Mouse (Mus musculus): ENCODE data around the gene Tsnaxip1. TPM values are rescaled to one million over a fixed set of nuclear protein-coding genes. Genes with fewer than 3 reads are reported as not detected.
"Not testable (repeated sequence)": the region's sequence is repeated elsewhere in the genome, so short reads cannot be mapped to it uniquely, and the experiment has no call there.

The Tsnaxip1 gene
- polyA plus RNA-seq, 1 experiment from 2014 or later = 0.23 TPM

DNA sequence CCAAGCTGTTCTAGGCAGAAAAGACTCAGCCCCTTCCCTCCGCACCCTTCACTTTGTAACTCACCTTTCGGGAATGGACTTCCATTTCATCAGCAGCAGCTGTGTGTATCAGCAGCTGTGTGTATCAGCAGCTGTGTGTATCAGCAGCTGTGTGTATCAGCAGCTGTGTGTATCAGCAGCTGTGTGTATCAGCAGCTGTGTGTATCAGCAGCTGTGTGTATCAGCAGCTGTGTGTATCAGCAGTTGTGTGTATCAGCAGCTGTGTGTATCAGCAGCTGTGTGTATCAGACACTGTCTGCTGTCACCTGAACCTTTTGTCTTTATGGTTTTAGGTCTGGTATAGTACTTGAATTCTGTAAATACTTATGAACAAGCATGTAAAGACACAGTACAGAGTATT lies 6.2 kb downstream of the Tsnaxip1 start:
- H3K9ac ChIP-seq (ENCODE audit: low read length); H3K36me3 ChIP-seq (ENCODE audit: control insufficient read depth, insufficient read depth, low read length); H3K9me3 ChIP-seq (ENCODE audit: control insufficient read depth, low read length); H3K27ac ChIP-seq (ENCODE audit: low read depth, low read length); H3K27me3 ChIP-seq (ENCODE audit: control insufficient read depth, insufficient read depth, low read length); H3K4me2 ChIP-seq (ENCODE audit: low read depth, low read length, severe bottlenecking); H3K4me1 ChIP-seq (replicated peaks; ENCODE audit: control insufficient read depth, insufficient read depth, low read length); ATAC-seq (replicated peaks; ENCODE audit: low FRiP score); DNase-seq (ENCODE audit: low spot score); H3K4me3 ChIP-seq (ENCODE audit: low read depth, low read length): not testable (repeated sequence)
- WGBS = 88% methylated on average over 2 of the region's 2 CpGs

DNA sequence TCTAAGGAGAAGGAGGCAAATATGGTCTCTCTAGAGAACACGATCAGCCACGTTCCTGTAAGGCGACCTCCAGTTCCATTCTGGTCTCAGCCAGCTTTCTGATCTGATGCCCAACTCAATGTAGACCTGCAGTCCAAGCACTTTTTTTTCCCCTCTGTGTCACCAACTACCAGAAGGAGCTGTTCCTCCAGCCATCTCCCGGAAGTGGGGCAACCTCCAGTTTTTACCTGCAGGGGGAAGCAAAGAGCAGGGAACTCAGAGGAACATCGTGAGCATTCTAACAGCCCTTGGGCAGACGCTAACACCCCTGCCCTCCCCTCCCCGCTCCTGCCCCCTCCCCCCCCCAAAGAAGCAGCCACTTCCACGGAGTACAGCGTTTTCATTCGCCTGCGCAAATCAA lies 7.8 kb downstream of the Tsnaxip1 start:
- WGBS = 33% methylated on average over 11 of the region's 11 CpGs
- no peaks in the 10 kb centered on the region for H3K27me3 ChIP-seq (ENCODE audit: control insufficient read depth, insufficient read depth, low read length)
- no peaks in the 10 kb centered on the region for H3K4me1 ChIP-seq (replicated peaks; ENCODE audit: control insufficient read depth, insufficient read depth, low read length)
- no peak overlapping the region for H3K27ac ChIP-seq (ENCODE audit: low read depth, low read length)
- no peaks in the 10 kb centered on the region for H3K36me3 ChIP-seq (ENCODE audit: control insufficient read depth, insufficient read depth, low read length)
- H3K9ac ChIP-seq (ENCODE audit: low read length) = no peak overlapping the region
- 0 out of 2 replicates have a peak, but pooled peaks have one; percentile 24 for ATAC-seq (replicated peaks; ENCODE audit: low FRiP score)
- peak; percentile 68 for DNase-seq (ENCODE audit: low spot score)
- H3K4me3 ChIP-seq (ENCODE audit: low read depth, low read length) = no peak overlapping the region
- H3K4me2 ChIP-seq (ENCODE audit: low read depth, low read length, severe bottlenecking) = no peak overlapping the region
- no peaks in the 10 kb centered on the region for H3K9me3 ChIP-seq (ENCODE audit: control insufficient read depth, low read length)

DNA sequence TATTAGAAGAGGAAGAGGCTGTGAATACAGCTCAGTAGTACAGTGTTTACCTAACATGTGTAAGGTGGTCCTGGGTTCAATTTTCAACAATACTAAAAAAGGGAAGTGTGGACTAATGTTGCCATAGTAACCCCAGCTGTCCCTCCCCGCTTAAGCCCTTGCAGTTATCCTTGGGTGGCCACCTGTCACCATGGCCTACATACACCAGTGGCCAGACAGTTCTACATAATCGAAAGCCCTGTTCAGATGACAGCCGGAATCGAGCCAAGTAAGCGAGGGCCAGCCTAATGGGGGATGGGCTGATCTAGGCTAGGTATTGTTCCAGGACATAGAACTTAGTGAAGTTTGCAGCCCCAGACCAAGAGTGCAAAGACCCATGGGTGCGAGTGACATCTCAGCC lies 9.5 kb downstream of the Tsnaxip1 start:
- Histone ChIP-seq H3K4me3 (ENCODE audit: low read depth, low read length) (no peak overlapping the region), H3K27ac (ENCODE audit: low read depth, low read length) (no peak overlapping the region), H3K4me2 (ENCODE audit: low read depth, low read length, severe bottlenecking) (no peak overlapping the region), H3K27me3 (ENCODE audit: control insufficient read depth, insufficient read depth, low read length) (no peaks in the 10 kb centered on the region), H3K9ac (ENCODE audit: low read length) (no peak overlapping the region), H3K36me3 (ENCODE audit: control insufficient read depth, insufficient read depth, low read length) (no peaks in the 10 kb centered on the region), H3K4me1 (replicated peaks; ENCODE audit: control insufficient read depth, insufficient read depth, low read length) (no peaks in the 10 kb centered on the region), H3K9me3 (ENCODE audit: control insufficient read depth, low read length) (no peaks in the 10 kb centered on the region)
- DNase-seq (ENCODE audit: low spot score) (no peak), ATAC-seq (replicated peaks; ENCODE audit: low FRiP score) (no peak)
- WGBS = 90% methylated on average over 6 of the region's 6 CpGs

DNA sequence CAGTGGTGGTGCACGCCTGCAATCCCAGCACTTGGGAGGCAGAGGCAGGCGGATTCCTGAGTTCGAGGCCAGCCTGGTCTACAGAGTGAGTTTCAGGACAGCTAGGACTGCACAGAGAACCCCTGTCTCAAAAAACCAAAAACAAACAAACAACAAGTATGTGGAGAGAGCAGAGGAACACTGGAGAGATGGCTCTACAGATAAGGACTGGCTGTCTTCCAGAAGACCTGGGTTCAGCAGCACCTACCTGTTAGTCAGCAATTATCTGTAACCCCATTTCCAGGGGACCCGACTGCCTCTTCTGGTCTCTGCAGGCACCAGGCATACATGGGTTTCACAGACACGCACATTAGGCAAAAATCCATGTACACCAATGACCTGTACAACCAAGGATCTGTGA lies 11.7 kb downstream of the Tsnaxip1 start:
- Histone ChIP-seq H3K9me3 (ENCODE audit: control insufficient read depth, low read length) (no peaks in the 10 kb centered on the region), H3K27ac (ENCODE audit: low read depth, low read length) (no peak overlapping the region), H3K9ac (ENCODE audit: low read length) (no peak overlapping the region), H3K4me2 (ENCODE audit: low read depth, low read length, severe bottlenecking) (no peak overlapping the region), H3K27me3 (ENCODE audit: control insufficient read depth, insufficient read depth, low read length) (no peaks in the 10 kb centered on the region), H3K36me3 (ENCODE audit: control insufficient read depth, insufficient read depth, low read length) (peaks cover 4% of the 10 kb centered on the region), H3K4me1 (replicated peaks; ENCODE audit: control insufficient read depth, insufficient read depth, low read length) (no peaks in the 10 kb centered on the region), H3K4me3 (ENCODE audit: low read depth, low read length) (no peak overlapping the region)
- 93% methylated on average over 5 of the region's 5 CpGs for WGBS
- DNase-seq (ENCODE audit: low spot score) (no peak), ATAC-seq (replicated peaks; ENCODE audit: low FRiP score) (no peak)

DNA sequence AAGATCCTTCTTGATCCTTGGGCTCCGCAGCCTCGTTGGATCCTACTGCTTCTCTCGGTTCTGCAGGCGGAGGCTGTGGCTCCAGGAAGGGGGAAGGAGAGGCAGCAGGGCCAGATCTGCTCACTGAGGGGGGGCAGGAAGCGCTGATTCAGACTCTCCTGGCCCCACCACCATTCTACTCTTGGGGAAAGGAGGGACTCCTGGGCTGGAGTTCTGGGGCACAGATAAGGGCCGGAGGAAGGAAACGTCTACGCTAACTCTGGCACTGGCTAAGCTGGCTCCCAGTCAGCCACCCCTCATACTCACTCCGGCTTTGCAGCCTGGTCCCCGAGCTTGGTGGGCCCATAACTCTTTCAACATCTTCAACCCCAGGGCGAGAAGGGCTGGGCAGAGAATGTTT lies 19.1 kb downstream of the Tsnaxip1 start:
- H3K4me3 ChIP-seq (ENCODE audit: low read depth, low read length) = no peak overlapping the region
- H3K4me1 ChIP-seq (replicated peaks; ENCODE audit: control insufficient read depth, insufficient read depth, low read length) = no peaks in the 10 kb centered on the region
- H3K36me3 ChIP-seq (ENCODE audit: control insufficient read depth, insufficient read depth, low read length) = peaks cover 18% of the 10 kb centered on the region
- WGBS = 94% methylated on average over 11 of the region's 11 CpGs
- no peak for ATAC-seq (replicated peaks; ENCODE audit: low FRiP score)
- H3K9ac ChIP-seq (ENCODE audit: low read length) = no peak overlapping the region
- H3K27ac ChIP-seq (ENCODE audit: low read depth, low read length) = no peak overlapping the region
- H3K4me2 ChIP-seq (ENCODE audit: low read depth, low read length, severe bottlenecking) = no peak overlapping the region
- no peak for DNase-seq (ENCODE audit: low spot score)
- no peaks in the 10 kb centered on the region for H3K27me3 ChIP-seq (ENCODE audit: control insufficient read depth, insufficient read depth, low read length)
- H3K9me3 ChIP-seq (ENCODE audit: control insufficient read depth, low read length) = no peaks in the 10 kb centered on the region

DNA sequence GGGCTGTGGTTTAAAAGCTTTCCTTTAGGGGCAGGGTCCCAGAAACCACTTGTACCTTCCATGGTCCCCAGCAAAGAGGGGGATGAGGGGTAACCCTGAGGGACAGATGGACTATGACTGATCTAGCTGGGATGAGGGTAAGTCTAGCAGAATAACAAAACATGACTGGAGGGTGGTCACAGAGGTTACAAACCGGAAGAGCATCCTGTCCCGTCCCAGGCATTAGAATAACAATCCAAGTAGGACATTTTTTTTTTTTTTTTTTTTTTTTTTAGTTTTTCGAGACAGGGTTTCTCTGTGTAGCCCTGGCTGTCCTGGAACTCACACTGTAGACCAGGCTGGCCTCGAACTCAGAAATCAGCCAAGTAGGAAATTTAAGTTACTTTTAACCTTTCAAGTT lies 22.5 kb downstream of the Tsnaxip1 start:
- Histone ChIP-seq H3K4me1 (replicated peaks; ENCODE audit: control insufficient read depth, insufficient read depth, low read length) (no peaks in the 10 kb centered on the region), H3K9ac (ENCODE audit: low read length) (no peak overlapping the region), H3K27me3 (ENCODE audit: control insufficient read depth, insufficient read depth, low read length) (no peaks in the 10 kb centered on the region), H3K9me3 (ENCODE audit: control insufficient read depth, low read length) (no peaks in the 10 kb centered on the region), H3K27ac (ENCODE audit: low read depth, low read length) (no peak overlapping the region), H3K36me3 (ENCODE audit: control insufficient read depth, insufficient read depth, low read length) (peaks cover 8% of the 10 kb centered on the region), H3K4me3 (ENCODE audit: low read depth, low read length) (no peak overlapping the region), H3K4me2 (ENCODE audit: low read depth, low read length, severe bottlenecking) (no peak overlapping the region)
- 85% methylated on average over 4 of the region's 4 CpGs for WGBS
- no peak for ATAC-seq (replicated peaks; ENCODE audit: low FRiP score)
- DNase-seq (ENCODE audit: low spot score) = no peak

DNA sequence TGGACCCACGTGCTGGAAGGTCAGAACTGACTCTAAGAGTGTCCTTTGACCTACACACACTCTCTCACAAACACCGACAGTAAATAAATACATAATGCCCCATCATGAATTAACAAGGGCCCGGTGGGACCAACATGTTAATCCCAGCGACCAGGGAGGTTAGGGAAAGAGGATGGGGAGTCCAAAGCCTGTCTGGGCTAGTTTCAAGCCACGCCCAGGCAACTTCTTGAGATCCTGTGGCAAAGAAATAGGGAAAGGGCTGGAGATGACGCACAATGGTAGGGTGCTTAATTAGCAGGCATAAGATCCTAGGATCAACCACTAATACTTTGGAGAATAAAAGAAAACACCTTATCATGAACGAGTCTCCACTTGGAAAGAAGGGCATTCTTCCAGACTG lies 23.1 kb downstream of the Tsnaxip1 start:
- 82% methylated on average over 7 of the region's 7 CpGs for WGBS
- DNase-seq (ENCODE audit: low spot score) (no peak), ATAC-seq (replicated peaks; ENCODE audit: low FRiP score) (no peak)
- Histone ChIP-seq H3K9ac (ENCODE audit: low read length) (no peak overlapping the region), H3K4me3 (ENCODE audit: low read depth, low read length) (no peak overlapping the region), H3K27me3 (ENCODE audit: control insufficient read depth, insufficient read depth, low read length) (no peaks in the 10 kb centered on the region), H3K36me3 (ENCODE audit: control insufficient read depth, insufficient read depth, low read length) (peaks cover 8% of the 10 kb centered on the region), H3K27ac (ENCODE audit: low read depth, low read length) (no peak overlapping the region), H3K4me2 (ENCODE audit: low read depth, low read length, severe bottlenecking) (no peak overlapping the region; the same call in 1 of the 2 replicates), H3K4me1 (replicated peaks; ENCODE audit: control insufficient read depth, insufficient read depth, low read length) (no peaks in the 10 kb centered on the region), H3K9me3 (ENCODE audit: control insufficient read depth, low read length) (no peaks in the 10 kb centered on the region)

DNA sequence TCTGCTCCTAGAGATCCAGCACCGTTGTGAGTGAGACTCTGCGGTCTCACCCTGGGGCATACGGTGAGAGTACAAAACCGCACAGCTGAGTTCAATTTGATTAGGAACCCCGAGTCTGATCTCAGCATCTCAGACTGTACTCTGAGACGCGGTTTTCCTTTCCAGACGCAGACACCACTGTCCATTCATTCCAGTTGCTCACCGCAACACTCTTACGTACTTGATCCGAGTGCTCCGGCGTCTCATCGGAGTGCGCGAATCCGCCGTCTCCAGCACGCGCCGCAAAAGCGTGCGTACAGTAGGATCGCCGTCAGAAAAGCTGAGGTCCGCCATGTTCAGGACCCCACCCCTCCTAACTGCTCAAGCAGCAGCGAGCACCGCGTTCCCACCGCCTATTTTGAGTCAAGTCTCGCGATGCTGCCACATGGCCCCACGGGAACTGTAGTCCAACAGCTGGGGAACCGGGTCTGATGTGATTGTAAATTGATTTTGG lies 24.2 kb downstream of the Tsnaxip1 start:
- DNase-seq (ENCODE audit: low spot score) (peak; percentile 95), ATAC-seq (replicated peaks; ENCODE audit: low FRiP score) (peak; percentile 83)
- H3K27ac ChIP-seq (ENCODE audit: low read depth, low read length) = peak overlapping the region; percentile 53; the same call in 1 of the 2 replicates
- H3K9ac ChIP-seq (ENCODE audit: low read length) = peak overlapping the region; percentile 83
- under 1% methylated on average over 34 of the region's 34 CpGs for WGBS
- no peaks in the 10 kb centered on the region for H3K9me3 ChIP-seq (ENCODE audit: control insufficient read depth, low read length)
- peaks cover 9% of the 10 kb centered on the region; the same call in 1 of the 2 replicates for H3K4me1 ChIP-seq (replicated peaks; ENCODE audit: control insufficient read depth, insufficient read depth, low read length)
- H3K36me3 ChIP-seq (ENCODE audit: control insufficient read depth, insufficient read depth, low read length) = peaks cover 8% of the 10 kb centered on the region
- H3K27me3 ChIP-seq (ENCODE audit: control insufficient read depth, insufficient read depth, low read length) = no peaks in the 10 kb centered on the region
- H3K4me2 ChIP-seq (ENCODE audit: low read depth, low read length, severe bottlenecking) = peak overlapping the region; percentile 74
- peak overlapping the region; percentile 81 for H3K4me3 ChIP-seq (ENCODE audit: low read depth, low read length)

DNA sequence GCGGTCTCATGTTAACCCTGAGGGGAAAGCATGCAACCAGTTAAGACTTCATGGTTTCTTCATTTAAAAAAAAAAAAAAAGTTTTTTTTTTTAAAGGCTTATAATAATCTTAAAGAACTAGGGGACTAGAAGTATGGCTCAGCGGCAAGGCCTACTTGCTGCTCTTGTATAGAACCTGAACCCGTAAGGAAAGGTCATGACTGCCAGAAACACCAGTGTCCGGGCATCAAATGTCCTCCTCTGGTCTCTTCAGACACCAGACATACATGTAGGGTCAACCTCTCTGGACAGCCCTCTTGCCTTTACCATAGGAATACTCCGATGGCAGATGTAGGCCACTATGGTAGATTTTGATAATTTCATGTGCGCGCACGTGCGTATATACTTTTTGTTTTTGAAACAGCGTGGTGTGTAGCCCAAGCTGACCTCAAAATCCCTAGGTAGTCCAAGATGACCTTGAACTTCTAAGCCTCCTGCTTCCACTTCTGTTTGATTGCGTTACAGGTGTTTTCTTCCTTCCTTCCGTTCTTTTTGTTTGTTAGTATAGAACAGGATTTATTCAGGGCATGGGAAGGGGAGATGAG lies 24.7 kb downstream of the Tsnaxip1 start:
- Histone ChIP-seq H3K27ac (ENCODE audit: low read depth, low read length) (no peak overlapping the region), H3K9me3 (ENCODE audit: control insufficient read depth, low read length) (no peaks in the 10 kb centered on the region), H3K36me3 (ENCODE audit: control insufficient read depth, insufficient read depth, low read length) (peaks cover 8% of the 10 kb centered on the region), H3K4me1 (replicated peaks; ENCODE audit: control insufficient read depth, insufficient read depth, low read length) (peaks cover 14% of the 10 kb centered on the region; the same call in 1 of the 2 replicates), H3K27me3 (ENCODE audit: control insufficient read depth, insufficient read depth, low read length) (no peaks in the 10 kb centered on the region), H3K4me3 (ENCODE audit: low read depth, low read length) (no peak overlapping the region), H3K9ac (ENCODE audit: low read length) (no peak overlapping the region), H3K4me2 (ENCODE audit: low read depth, low read length, severe bottlenecking) (no peak overlapping the region)
- ATAC-seq (replicated peaks; ENCODE audit: low FRiP score) (no peak), DNase-seq (ENCODE audit: low spot score) (no peak)
- WGBS = 81% methylated on average over 12 of the region's 12 CpGs
